Mouse (Mus musculus) spleen, adult 2 months (tissue): Measurements from ENCODE around the gene Commd4.

Experiments used
- CTCF ChIP-seq: fragments of 200-500 bp; IDR thresholded peaks from 2 replicates; pipeline ENCODE4 v1.5.1; 2011; ENCODE audit warnings: mild to moderate bottlenecking, inconsistent platforms; ENCODE audit not compliant: insufficient read depth, insufficient read length, insufficient replicate concordance; ENCODE audit errors: extremely low read depth
- POLR2A ChIP-seq: fragments of 200-500 bp; IDR thresholded peaks from 2 replicates; pipeline ENCODE4 v1.6.1; 2011; ENCODE audit warnings: low read depth, low read length, inconsistent platforms

DNA sequence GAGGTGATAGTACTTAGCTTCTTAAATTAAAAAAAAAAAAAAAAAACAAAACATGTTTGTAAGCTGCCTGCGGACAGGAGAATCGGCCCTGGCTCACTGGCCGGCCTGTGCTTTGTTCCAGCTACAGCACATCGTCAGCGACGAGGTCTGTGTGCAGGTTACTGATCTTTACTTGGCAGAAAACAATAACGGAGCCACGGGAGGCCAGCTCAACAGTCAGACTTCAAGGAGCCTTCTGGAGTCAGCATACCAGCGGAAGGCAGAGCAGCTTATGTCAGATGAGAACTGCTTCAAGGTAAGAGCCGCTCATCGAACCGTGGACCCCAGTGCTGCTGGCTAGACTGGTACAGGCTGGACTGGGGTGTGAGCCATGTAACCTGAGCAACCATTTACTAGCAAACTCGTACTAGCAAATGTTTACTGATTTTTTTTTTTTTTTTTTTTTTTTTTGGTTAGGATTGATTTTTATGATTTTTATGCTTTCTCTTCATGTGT lies 40.8 kb downstream of the Commd4 start:
- TF ChIP-seq CTCF (no peak), POLR2A (no peak)
